Mouse (Mus musculus) heart, embryonic 12.5 days (tissue): ENCODE data around the gene Tmem97. TPM values are rescaled to one million over a fixed set of nuclear protein-coding genes. Genes with fewer than 3 reads are reported as not detected.

Source experiments
- ATAC-seq: fragments of 200-750 bp; cut with Nextera tagmentation; 2 replicates; pipeline ENCODE4 v1.8.0; 2017; ENCODE audit warnings: moderate TSS enrichment, moderate library complexity; ENCODE audit not compliant: insufficient number of reproducible peaks, low FRiP score
- H3K27ac ChIP-seq: fragments of 300-500 bp; sonication (generic); 2 replicates; pipeline ENCODE4 v1.5.1; 2016; ENCODE audit warnings: mild to moderate bottlenecking, moderate library complexity; ENCODE audit not compliant: poor library complexity, severe bottlenecking
- H3K27me3 ChIP-seq: fragments of 300-500 bp; sonication (generic); replicated peaks from 2 replicates; pipeline ENCODE4 v1.6.1; 2016; ENCODE audit warnings: mild to moderate bottlenecking, moderate library complexity
- H3K36me3 ChIP-seq: fragments of 300-500 bp; sonication (generic); 2 replicates; pipeline ENCODE4 v1.6.1; 2016; ENCODE audit warnings: mild to moderate bottlenecking, moderate library complexity
- H3K4me1 ChIP-seq: fragments of 300-500 bp; sonication (generic); replicated peaks from 2 replicates; pipeline ENCODE4 v1.6.1; 2016; ENCODE audit warnings: mild to moderate bottlenecking
- H3K4me2 ChIP-seq: fragments of 300-500 bp; sonication (generic); 2 replicates; pipeline ENCODE4 v1.6.1; 2016; ENCODE audit warnings: mild to moderate bottlenecking, moderate library complexity
- H3K4me3 ChIP-seq: fragments of 300-500 bp; sonication (generic); 2 replicates; pipeline ENCODE4 v1.5.1; 2016; ENCODE audit warnings: mild to moderate bottlenecking
- H3K9ac ChIP-seq: fragments of 300-500 bp; sonication (generic); 2 replicates; pipeline ENCODE4 v1.6.1; 2016; ENCODE audit warnings: mild to moderate bottlenecking, moderate library complexity
- H3K9me3 ChIP-seq: fragments of 300-500 bp; sonication (generic); replicated peaks from 2 replicates; pipeline ENCODE4 v1.6.1; 2016; ENCODE audit warnings: mild to moderate bottlenecking, moderate library complexity
- WGBS: fragments of 180-500 bp; shearing (Covaris S2); methylation state at CpG from one replicate; pipeline ENCODE4 v1.1.7; 2016; 5-methylcytosine and 5-hydroxymethylcytosine counted together
- polyA plus RNA-seq: library from polyadenylated mRNA; unstranded; fragments of >200 nt; fragmentation: Nextera tagmentation; extraction: Ambion mirVana; gene quantifications from 2 replicates; pipeline ENCODE4 v1.2.1, GENCODE M21; 2016

Tmem97 gene
- polyA plus RNA-seq, 1 experiment from 2014 or later = 58.4 TPM

DNA sequence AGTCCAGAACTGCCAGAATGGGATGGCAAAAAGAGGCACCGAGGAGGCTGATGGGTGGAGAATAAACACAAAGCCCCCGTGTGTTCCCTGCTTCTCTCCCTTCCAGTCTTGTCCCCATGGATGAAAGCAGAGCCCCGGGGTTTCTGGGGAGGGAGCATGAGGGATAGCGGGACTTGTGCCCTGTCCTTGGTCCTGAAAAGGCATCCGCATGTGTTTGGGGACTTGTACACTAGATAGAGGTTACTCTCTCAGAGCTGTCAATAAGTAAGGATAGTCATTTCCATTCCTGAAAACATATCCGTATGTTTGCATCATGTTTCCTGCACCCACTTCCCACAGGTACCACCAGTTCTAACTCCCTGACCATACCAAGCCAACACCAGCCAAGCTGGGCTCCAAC is 54.7 kb downstream of the Tmem97 start:
- H3K9ac ChIP-seq = no peak overlapping the region
- H3K4me1 ChIP-seq = peaks cover 15% of the 10 kb centered on the region
- H3K4me2 ChIP-seq = no peak overlapping the region
- WGBS = 4% methylated on average over 6 of the region's 6 CpGs
- H3K36me3 ChIP-seq = no peaks in the 10 kb centered on the region
- peaks cover 87% of the 10 kb centered on the region for H3K27me3 ChIP-seq
- no peaks in the 10 kb centered on the region for H3K9me3 ChIP-seq
- H3K27ac ChIP-seq = no peak overlapping the region
- no peak for ATAC-seq
- H3K4me3 ChIP-seq = no peak overlapping the region

Other genes with a start within 250 kb of the Tmem97 start
- 27.2 and 34.0 TPM in 2 replicates for gene Spag5, start 249.2 kb downstream of the Tmem97 start, polyA plus RNA-seq
- 10.0 and 12.6 TPM in 2 replicates for gene Aldoc, start 227.8 kb downstream of the Tmem97 start, polyA plus RNA-seq
- gene Pigs, start 222.4 kb downstream of the Tmem97 start, polyA plus RNA-seq = 71.4 and 75.6 TPM in 2 replicates
- 45.6 and 47.7 TPM in 2 replicates for gene Unc119, start 207.3 kb downstream of the Tmem97 start, polyA plus RNA-seq
- gene Foxn1, start 164.2 kb downstream of the Tmem97 start, polyA plus RNA-seq = not detected in 2 replicates
- not detected in 2 replicates for gene Slc13a2, start 128.6 kb downstream of the Tmem97 start, polyA plus RNA-seq
- gene Slc46a1, start 85.1 kb downstream of the Tmem97 start, polyA plus RNA-seq = 6.0 and 7.3 TPM in 2 replicates
- gene Sarm1, start 53.0 kb downstream of the Tmem97 start, polyA plus RNA-seq = 0.31 and 0.40 TPM in 2 replicates
- 0.45 and 3.6 TPM in 2 replicates for gene Vtn, start 51.7 kb downstream of the Tmem97 start, polyA plus RNA-seq
- not detected in 2 replicates for gene Sebox, start 47.3 kb downstream of the Tmem97 start, polyA plus RNA-seq
- gene Tmem199, start 38.6 kb downstream of the Tmem97 start, polyA plus RNA-seq = 49.6 and 49.9 TPM in 2 replicates
- gene Poldip2, start 38.6 kb downstream of the Tmem97 start, polyA plus RNA-seq = 146 TPM in 2 replicates
- 80.1 and 83.8 TPM in 2 replicates for gene Tnfaip1, start 14.4 kb downstream of the Tmem97 start, polyA plus RNA-seq
- 96.2 and 104 TPM in 2 replicates for gene Ift20, start 14.4 kb downstream of the Tmem97 start, polyA plus RNA-seq
- 13.4 and 13.7 TPM in 2 replicates for gene Nlk, start 146.6 kb upstream of the Tmem97 start, polyA plus RNA-seq
- 25.2 and 28.1 TPM in 2 replicates for gene Ccnq, start 201.0 kb upstream of the Tmem97 start, polyA plus RNA-seq